Mouse (Mus musculus) mouse trophoblast stem cell (cell line): ENCODE measurements at regions not wholly inside any gene's neighbourhood (a gene's known extent, or its start where the extent isn't known, plus 50 kb on each side); places are given as distances from the start of the nearest gene placed in this dataset.

ENCODE experiments used
- in situ Hi-C, 2 experiments: fragments of 300-500 bp; cut with MseI, MboI; formaldehyde crosslinking; loops; 2 replicates in 1 of 2; 3 replicates in 1 of 2; pipeline ENCODE4 v1.15.1; 2025

DNA sequence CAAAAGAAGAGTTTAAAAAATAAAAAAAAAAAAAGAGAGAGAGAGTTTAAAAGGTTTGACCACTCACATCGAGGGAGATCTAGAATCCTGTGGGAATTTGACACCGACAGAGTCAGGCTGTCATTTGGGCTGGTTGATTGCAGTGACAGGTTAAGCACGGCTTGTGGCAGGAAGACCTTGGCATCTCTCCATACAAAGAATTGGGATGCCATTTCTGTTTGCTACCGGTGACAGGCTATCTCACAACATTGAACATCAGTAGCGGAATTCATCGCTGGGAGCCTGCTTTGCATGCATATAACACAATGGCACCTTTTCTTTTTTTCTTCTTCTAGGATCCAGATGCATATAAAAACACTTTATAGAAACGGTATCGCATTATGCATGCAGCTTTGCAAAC, 53.7 kb upstream of the Gm26657 start:
- in situ Hi-C loops, result loop anchor here (10.0 to 25.0 kb wide), 3 partner anchors 191 to 1174 kb away; no protein-coding TSS in a partner anchor

DNA sequence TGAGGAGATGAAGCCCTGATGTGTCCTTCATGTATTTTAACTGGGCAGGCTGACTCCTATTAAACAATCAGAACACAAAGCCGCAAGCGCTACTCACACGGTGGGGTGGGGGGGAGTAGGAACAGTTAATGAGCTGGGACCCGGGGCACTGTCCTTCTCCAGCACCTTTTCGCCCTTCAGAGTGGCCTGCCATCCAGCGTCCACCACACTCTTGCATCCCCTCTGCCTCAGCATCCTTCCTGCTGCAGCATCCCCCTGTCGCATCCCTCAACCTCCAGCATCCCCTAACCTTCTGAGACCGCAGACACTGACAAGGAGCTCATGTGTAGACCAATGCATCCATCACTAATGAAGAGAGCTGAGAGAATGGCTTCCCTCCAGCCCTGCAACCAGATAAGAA, 54.2 kb upstream of the Gm26657 start:
- in situ Hi-C loops, result loop anchor here (10.0 to 25.0 kb wide), 3 partner anchors 191 to 1173 kb away; no protein-coding TSS in a partner anchor

DNA sequence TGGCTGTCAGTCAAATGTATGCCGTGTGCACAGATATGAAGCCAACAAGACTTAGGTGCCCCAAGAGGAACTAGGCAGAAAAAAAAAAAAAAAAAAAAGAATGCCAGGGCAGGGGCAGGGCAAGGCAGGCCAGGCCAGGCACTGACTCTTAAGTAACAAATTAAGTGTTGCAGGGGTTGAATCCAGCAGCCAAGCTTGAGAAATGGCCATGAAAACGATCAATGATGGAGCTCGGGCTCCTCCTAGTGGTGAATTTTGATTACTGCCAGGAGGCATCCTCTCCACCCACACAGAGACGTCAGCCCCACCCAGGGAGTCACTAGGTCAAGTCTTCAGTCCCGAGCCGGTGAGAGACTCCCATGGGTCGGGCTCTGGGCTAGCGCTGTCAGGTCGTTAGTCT, 54.7 kb upstream of the Gm26657 start:
- in situ Hi-C loops, result loop anchor here (10.0 to 25.0 kb wide), 3 partner anchors 190 to 1173 kb away; no protein-coding TSS in a partner anchor

DNA sequence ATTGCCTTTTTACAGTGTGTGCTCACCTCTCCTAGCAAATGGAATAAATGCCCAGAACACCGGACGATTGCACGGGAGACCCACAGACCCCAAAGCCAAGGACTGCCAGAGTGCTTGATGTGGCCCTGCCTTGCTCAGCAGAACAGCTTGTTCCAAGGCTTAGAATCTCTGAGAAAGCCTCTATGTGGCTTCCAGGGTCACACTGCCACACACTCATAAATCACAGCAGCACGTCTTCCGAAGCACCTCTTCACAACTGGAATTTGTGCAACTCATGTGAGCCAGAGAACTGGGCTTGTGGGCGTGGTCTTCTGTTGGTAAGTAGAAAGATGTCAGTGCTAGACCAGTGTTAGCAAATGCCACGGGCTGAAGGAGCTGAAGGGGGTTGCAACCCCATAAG, 55.8 kb upstream of the Gm26657 start:
- in situ Hi-C loops, result loop anchor here (10.0 to 25.0 kb wide), 3 partner anchors 189 to 1172 kb away; no protein-coding TSS in a partner anchor

DNA sequence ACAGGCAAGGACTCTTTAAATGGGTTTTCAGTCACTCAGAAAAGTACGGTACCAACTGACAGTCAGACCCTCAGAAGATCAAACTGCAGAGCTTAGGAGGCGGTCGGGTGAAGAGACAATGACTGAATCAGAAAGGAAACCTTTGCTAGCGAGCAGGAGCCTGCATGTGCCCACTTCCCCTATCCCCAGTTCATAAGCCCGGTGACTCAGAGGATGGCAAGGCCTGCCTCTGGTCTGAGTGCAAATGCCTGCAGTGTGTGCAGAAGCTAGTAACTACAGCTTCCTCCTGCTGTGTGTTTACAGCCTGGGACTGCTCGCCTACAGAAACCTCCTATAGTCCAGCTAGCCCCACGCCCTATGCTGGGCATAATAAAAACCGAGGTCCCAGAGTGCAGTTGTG, 58.7 kb upstream of the Gm26657 start:
- in situ Hi-C loops, result loop anchor here (10.0 to 25.0 kb wide), 3 partner anchors 186 to 1169 kb away; no protein-coding TSS in a partner anchor

DNA sequence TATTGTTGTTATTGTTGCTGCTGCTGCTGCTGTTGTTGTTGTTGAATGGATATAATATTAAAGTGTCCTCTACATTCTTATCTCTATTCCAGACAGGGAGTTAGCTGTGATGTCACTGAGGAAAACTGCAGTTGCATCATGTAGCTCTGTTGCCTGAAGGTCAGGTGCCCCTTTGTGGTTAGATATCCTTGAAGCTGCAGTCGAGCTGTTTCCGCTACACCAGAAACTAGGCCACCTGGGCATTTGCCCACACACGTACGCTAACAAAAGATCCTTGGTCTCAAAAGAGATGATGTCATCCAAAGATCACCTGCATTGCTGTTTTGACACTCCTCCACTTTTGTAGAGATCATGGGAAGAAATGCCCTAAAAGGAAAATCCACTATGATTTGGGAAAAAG, 66.0 kb upstream of the Gm26657 start:
- in situ Hi-C loops, result no loop called here

DNA sequence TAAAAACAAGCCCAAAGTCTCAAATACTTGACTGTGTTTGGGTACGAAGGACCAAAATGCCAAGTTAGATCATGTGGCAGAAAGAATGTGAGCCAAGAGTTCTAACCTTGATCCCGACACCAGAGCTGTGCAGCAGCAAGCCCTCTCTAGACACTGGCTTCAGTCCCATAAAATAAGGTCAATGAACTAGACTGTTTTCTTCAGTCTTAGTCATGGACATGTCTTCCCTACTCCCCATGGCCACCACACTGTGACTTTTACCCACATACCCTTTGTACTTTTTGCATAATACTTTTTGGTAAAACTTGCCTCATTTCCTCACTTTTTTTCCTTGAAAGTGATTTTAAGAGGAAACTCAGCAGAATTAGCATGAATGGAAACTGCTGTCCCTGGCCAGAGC, 74.9 kb upstream of the Gm26657 start:
- in situ Hi-C loops, result no loop called here

DNA sequence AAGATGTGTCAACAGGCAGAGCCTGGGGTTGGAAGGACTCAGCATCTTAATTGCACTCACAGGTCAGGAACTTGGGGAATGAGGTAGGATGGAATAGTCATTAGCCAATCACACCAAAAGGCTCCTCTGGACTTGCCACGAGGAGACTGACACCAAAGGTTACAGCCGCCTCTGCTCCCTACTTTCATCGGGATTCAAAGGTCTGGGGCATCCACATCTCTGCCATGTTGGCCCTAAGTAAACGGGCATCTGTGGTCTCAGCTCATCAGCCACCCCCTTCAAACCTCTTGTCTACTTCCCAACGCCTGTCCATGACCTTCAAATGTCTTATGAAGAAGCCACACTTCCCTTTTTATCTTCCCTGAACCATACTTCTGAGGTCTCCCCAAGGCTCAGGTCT, 78.1 kb upstream of the Gm26657 start:
- in situ Hi-C loops, result no loop called here

DNA sequence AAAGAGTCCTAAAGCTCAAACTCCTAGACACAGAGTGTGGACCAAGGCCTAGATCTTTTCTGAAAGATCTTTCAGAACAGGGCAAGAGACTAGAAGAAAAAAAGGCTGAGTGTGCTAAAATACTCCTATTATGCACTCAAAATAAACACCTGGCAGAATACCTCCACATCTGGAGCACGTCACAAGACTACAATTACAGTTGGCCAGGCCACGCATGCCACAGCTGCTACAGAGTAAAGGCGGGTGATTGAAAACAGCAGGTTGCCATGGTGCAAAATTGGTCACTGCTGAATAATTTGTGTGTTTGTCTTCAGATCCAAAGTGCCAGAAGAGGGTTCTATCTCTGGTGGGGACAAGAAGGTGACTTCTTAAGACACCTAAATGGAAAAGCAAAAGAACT, 82.8 kb upstream of the Gm26657 start:
- in situ Hi-C loops, result no loop called here

DNA sequence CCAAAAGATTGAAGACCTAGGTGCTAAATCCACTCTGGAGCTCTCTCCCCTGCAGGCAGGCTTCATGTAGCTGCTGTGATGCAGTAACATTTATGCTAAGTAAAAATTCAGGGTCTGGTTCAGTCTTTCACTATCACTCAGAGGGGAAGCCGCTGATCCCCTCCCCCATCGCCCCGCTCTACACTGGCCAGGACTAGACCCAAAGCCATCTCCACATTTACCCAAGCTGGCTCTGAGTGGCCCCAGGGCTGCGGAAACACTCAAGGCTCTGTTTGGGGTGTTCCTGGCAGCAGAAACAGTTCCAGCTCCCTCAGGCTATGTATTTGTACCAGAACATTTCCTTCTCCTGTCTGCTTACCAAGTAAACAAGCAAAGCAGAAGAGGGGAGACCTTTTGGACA, 85.5 kb upstream of the Gm26657 start:
- in situ Hi-C loops, result no loop called here

DNA sequence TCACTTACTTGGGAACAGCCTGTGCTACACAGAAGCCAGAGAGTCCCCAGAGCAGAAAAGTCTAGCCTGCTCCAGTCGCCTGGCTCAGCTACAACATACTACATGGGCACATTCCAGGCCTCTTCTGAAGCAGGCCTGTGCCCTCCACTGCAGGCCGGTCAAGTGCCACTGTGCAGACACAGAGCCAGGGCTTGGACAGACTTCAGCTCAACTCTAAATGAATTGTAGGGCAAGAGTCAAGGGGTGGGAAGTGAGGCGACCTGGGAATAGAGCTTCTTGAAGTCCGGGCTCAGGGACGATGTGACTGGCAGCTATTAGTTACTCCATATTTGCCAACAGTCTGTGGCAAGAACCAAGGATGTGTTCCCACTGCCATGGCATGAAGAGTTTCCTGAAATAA, 87.1 kb upstream of the Gm26657 start:
- in situ Hi-C loops, result no loop called here

DNA sequence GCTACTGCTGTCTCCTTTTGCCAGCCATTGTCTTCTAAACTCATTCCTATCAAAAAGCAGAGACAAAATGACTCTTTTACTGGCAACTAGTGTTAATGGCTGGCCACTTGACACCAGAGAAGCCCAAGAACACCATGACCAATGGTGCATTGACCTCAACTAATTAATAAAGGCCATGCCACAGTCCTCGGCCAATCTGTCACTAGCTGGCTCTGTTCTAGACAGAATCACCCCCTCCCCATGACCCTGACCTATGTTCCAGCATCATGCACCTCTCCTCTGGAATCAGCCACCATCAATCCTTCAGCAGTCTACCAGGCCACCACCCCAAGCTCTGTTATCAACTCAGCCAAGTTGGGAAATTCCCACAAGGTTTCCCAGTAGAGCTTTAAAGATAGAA, 90.1 kb upstream of the Gm26657 start:
- in situ Hi-C loops, result no loop called here

DNA sequence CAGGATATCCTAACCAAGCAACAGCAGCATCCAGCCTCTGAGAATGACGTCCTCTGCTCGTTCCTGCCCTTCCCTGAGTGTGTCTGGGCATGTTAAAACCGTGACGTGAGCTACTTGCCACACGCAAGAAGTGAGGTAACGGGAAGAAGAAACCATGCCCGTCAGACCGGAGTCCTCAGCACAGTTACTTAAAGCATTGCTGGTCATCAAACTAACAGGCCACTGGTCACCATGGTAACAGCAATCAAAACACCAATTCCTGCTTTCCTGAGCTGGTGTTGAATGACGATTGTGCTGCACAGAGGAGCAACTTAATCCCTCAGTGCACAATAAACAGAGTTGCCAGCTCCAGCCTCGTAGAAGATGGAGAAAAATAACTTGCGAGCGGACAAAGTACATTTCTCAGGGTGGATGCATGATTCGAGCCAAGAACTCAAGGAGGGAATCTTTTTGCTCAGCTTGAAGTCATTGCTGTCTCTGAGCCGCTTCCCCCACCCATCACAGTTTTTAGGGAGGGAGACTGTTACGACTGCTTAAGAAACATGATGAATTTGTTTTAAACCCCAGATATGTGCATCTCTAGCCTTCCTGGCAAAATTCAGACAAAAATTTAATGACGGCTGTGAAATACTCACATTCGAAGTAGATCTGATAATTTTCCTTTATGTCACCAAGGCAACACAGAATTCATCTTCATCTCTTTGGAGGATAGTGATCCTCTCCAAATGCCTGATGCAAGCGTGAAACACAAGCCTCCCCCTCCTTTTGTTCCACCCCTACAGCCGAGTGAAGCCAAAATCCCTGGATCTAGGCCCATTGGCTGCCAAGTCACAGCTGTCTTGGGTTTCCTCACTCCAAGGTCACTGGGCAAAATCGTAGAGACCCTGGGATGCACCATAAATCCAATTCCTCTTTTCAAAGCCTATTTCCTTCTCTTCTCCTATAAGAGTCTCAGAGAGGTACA, 95.6 kb upstream of the Gm26657 start:
- in situ Hi-C loops, result no loop called here

DNA sequence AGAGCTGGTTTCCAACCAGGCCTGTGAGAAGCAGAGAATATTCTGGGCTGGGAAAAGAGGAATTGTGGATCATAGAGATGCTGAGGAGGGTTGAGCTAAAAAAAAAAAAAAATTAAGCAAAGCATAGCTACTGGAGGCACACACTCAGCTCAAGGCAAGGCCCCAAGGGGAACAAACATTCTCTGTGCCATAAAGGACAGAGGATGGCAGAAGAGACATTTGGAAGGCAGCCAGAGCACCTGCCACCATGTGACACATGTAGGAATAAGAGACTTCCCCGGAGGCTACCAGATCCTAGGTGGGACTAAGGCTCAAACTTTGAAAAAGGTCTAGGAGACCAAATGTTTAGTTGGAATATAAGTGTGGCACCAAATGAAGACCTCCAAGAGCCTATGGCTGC, 96.4 kb upstream of the Gm26657 start:
- in situ Hi-C loops, result no loop called here

DNA sequence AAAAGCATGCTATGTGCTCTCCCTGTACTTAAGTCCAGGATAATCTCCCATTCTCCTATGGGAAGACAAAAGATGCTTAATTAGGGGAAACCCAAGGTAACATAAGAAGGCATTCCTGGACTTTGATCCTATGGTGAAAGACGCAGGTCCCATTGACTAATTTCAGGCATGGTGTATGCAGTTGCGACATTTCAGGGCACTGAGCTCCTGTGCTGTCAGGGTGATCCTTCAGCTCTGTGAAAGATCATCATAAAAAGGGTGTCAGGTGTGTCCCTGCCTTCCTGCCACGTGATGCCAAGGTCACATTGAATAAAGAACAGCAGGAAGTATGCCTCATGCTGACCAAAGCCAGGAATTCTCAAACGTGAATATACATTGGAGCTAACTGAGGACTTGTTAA, 100.2 kb upstream of the Gm26657 start:
- in situ Hi-C loops, result no loop called here

DNA sequence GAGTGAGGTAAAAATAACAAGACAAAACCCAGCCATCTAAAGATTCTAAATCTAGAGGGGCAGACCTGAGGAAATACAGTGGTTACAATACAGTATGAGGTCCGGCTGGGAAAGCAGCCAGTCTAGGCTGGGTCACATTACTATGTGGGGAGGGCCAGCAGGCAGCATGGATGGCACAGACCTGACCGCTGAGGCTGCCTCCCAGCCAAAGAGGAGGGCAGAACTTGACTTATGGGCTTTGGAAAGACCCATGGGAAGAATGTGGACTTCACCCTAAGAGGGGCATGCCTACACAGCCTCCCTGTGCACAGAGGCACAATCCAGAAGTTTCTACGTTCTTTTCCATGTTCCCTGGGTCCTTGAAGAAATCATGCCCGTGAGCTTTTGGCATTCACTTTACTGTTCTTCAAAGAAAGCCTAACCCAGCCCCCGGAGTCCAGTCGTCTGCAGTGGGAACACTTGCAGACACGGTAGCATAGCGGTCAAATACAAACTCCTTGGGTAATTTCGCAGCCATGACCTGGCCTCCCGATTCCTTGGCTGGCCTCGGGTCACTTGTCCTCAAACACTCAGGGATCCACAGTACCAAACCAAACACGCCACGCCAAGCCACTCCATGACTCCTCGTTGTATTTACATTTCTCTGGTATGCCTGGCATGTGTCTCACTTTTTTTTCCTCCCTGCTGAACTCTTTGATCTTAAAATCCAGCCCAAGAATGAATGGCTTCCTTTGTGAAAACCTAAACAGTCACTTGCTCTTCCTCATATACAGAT, 101.0 kb upstream of the Gm26657 start:
- in situ Hi-C loops, result no loop called here

DNA sequence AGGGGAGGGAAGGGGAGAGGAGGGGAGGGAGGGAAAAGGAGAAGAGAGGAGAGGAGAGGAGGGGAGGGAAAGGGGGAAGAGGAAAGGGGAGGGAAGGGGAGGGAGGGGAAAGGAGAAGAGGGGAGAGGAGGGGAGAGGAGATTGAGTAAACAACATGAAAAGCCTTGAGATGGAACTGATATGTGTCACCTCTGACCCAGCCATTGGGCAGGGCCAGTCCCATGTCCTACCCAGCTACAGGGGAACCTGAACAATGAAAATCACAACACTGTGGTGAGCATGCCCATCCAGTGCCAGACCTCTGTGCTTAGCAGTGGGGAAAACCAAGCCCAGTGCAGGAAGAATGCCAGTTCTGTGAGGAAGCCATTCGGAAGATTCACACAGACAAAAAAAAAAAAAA, 103.6 kb upstream of the Gm26657 start:
- in situ Hi-C loops, result no loop called here

DNA sequence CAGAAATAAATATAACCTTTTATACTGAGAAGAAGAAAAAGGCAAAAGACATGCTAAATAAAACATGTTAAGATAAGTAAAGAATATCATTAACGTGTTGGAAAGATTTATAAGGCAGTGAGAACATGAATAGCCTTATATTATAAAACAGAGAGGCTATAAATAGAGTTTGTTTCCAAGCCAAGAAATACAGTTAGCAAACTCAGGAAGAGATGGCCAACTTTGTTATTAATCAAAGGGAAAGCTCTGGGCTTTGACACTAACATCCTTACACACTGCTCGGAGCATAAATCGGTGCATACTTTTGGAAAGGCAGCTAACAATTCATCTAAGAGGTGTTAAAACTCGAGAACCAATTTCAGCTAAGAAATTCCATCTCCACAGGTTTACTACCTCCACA, 106.3 kb upstream of the Gm26657 start:
- in situ Hi-C loops, result no loop called here

DNA sequence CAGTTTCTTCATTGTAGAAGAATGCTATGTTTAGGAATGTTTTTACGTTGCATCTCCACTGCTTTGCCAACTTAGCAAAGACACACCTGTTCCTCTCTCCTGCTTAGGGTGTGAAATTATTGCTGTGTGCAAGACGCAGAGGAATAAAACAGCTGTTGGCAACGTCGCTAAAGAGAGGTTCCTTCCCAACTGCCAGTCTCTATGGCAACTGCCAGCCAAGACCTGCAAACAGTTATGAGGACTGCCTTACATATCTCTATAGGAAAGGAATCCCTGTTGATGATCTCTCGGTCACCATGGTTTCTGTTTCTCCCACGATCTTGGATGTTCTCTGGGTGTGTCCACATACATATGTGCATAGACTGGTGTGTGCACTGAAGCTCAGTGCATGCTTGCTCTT, 109.6 kb upstream of the Gm26657 start:
- in situ Hi-C loops, result no loop called here

DNA sequence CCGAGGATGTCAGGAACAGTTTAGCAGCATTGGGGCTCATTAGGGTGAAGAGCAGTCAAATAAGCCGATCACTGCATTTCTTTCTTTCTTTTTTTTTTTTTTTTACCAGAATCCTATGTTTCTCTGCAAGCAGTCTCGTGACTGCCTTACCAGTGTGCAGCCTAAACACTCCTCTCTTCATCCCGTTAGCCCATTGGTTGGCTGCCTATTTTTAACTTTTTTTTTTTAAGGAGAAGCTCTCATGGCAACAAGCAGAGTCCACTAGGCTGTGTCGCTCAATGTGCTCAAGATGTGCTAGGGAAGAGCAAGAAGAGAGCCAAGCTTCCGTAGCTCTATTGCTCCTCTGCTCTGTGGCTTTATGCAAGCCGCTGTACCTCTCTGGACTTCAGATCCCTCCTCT, 112.7 kb upstream of the Gm26657 start:
- in situ Hi-C loops, result no loop called here

DNA sequence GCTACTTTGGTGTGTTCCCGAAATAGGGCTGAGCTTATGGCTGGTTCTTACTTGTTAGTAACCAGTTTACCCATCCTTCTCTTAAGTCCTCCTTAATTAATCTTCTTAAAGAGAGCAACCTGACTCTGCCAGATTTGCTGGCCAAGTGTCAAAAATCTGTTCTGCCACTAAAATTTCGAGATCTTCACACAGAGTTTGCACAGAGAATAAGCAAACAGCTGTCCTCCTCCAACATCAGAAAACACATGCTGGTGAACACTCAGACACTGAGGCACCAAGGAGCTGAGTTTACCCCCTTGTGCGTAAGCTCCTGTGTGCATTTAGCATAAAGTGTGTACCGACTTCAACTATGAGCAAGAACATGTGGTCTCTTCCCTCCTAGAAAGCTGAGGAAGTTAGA, 118.1 kb upstream of the Gm26657 start:
- in situ Hi-C loops, result no loop called here

DNA sequence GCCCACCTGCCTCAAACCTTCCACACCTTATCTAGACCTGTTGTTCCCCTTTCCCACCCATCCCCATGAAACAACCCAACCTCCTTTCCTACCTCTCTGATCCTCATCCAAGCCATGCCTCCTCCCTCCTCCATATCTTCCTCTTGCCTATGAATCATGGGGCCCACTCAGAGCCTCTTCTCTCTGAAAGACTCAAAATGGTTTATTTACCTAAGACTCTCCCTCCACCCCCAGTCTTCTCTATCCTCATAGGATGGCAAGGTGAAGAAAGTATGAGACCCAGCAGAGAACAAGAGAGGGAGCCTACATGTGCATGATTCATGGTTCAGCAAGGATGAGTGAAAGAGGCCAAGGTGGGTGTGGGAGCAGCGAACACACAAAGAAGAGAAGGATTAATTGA, 118.5 kb upstream of the Gm26657 start:
- in situ Hi-C loops, result no loop called here

DNA sequence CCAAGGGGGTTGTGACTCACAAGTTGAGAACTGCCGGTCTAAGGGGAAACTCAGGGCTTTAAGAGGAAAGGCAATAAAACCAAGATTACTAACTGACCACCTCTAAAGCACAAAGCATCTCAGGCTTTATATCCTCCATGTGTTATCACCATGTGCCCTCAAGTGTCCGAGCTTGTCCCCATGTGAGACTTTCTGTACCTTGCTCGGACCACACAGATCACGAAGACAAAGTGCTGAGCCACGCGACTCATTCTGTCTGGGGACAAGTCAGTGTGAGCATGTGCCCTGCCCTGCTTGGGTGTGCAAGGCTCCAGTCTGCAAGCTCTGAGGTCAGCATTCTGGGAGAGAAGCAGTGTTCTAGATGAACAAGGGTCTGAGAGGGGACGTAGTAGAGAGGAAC, 119.2 kb upstream of the Gm26657 start:
- in situ Hi-C loops, result no loop called here
